Mouse (Mus musculus): ENCODE data around the gene Afdn. TPM values are rescaled to one million over a fixed set of nuclear protein-coding genes. Genes with fewer than 3 reads are reported as not detected.

Gene Afdn
- polyA plus RNA-seq (2012; rRNA removed), result 16.4 and 23.6 TPM in 2 replicates

GRCm38 (mm10) chr17:13759853-13760627, at the start of gene Afdn:
Afdn (plus strand) TSS chr17:13760539.

GRCm38 (mm10) chr17:13761179-13761913, 1.0 kb downstream of the Afdn start, which contains the start of gene Tcte2:
Tcte2 (minus strand) TSS chr17:13761825.

GRCm38 (mm10) chr17:13948073-13948472, 187.7 kb downstream of the Afdn start, which contains the start of gene Gm7168:
Gm7168 (plus strand) TSS chr17:13948373.

Other genes starting within 250 kb of the Afdn start
- 0.46 and 0.83 TPM in 2 replicates for gene Tcte2, start 1.3 kb downstream of the Afdn start, polyA plus RNA-seq (2012; rRNA removed)
- gene Gm7168, start 187.8 kb downstream of the Afdn start, polyA plus RNA-seq (2012; rRNA removed), result not detected in 2 replicates
- gene Gm7356, start 243.2 kb downstream of the Afdn start, polyA plus RNA-seq (2012; rRNA removed), result not detected in 2 replicates